Mouse (Mus musculus): ENCODE data around the gene Sdccag8. TPM values are rescaled to one million over a fixed set of nuclear protein-coding genes. Genes with fewer than 3 reads are reported as not detected.

Gene Sdccag8
- polyA plus RNA-seq, 1 experiment from 2014 or later = 8.6 TPM

GRCm38 (mm10) chr1:176816728-176817127 lies 2.3 kb downstream of the Sdccag8 start:
- 80% methylated on average over 4 of the region's 4 CpGs for WGBS

DNA sequence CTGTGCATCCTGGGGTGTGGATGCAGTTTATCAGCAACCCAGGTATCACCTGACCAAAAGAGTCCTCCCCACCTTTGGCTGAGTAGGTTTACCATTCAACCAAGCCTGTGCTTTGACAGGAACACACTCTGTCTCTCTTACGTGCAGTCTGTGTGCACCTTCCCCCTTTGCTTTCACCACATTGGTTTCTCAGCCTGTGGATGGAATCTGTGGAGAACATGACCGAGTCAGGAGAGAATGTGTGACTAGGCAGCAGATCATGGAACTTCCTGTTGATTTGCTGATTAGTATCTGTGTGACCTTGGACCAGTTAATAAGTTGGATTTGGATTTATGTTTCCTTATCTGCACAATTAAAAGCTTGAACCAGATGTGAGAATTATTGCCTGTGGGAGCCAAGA lies 3.7 kb downstream of the Sdccag8 start:
- 57% methylated on average over 2 of the region's 2 CpGs for WGBS
- Histone ChIP-seq H3K9me3 (replicated peaks) (no peaks in the 10 kb centered on the region), H3K9ac (no peak overlapping the region), H3K36me3 (no peaks in the 10 kb centered on the region), H3K27ac (peak overlapping the region; percentile 54; the same call in 1 of the 2 replicates), H3K4me3 (no peak overlapping the region), H3K4me2 (no peak overlapping the region), H3K4me1 (replicated peaks) (peaks cover 28% of the 10 kb centered on the region), H3K27me3 (no peaks in the 10 kb centered on the region)
- ATAC-seq (replicated peaks; ENCODE audit: insufficient number of reproducible peaks, insufficient read depth, low FRiP score, low read depth) = no peak

More at GRCm38 (mm10) chr1:176816728-176817127, 2.3 kb downstream of the Sdccag8 start:
- Histone ChIP-seq H3K9me3 (replicated peaks) (no peaks in the 10 kb centered on the region), H3K27ac (no peak overlapping the region), H3K9ac (no peak overlapping the region), H3K36me3 (no peaks in the 10 kb centered on the region), H3K4me3 (no peak overlapping the region), H3K4me2 (no peak overlapping the region), H3K4me1 (replicated peaks) (peaks cover 24% of the 10 kb centered on the region), H3K27me3 (no peaks in the 10 kb centered on the region)
- no peak for ATAC-seq (replicated peaks; ENCODE audit: insufficient number of reproducible peaks, insufficient read depth, low FRiP score, low read depth)

GRCm38 (mm10) chr1:176818763-176819162 lies 4.3 kb downstream of the Sdccag8 start:
- ATAC-seq (replicated peaks; ENCODE audit: insufficient number of reproducible peaks, insufficient read depth, low FRiP score, low read depth) = no peak
- no peak overlapping the region for H3K9ac ChIP-seq
- peaks cover 32% of the 10 kb centered on the region for H3K4me1 ChIP-seq (replicated peaks)
- peak overlapping the region; percentile 54 for H3K27ac ChIP-seq
- no peaks in the 10 kb centered on the region for H3K27me3 ChIP-seq
- no peaks in the 10 kb centered on the region for H3K36me3 ChIP-seq
- no peak overlapping the region for H3K4me3 ChIP-seq
- H3K4me2 ChIP-seq = no peak overlapping the region
- 28% methylated on average over 6 of the region's 6 CpGs for WGBS
- H3K9me3 ChIP-seq (replicated peaks) = no peaks in the 10 kb centered on the region

DNA sequence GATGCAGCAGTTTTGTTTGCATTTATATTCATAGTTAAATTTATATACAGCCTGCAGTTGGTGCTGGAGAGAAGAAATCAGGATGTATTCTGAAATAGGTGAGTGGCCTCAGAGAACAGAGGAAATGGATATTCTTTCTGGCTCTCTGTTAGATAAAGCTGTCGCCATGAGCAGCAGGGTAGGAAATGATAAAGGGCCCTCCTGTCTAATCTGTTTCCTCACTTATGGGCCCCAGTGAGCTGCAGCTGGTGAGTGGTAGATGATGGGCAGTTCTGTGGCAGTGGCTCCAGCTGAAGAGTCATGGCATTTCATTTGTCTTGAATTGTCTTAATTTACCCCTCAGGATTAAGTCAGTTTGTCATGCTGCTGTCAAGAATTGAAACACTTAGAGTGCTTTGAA lies 7.5 kb downstream of the Sdccag8 start:
- Histone ChIP-seq H3K4me2 (no peak overlapping the region), H3K36me3 (no peaks in the 10 kb centered on the region), H3K27ac (peak overlapping the region; percentile 15; the same call in 1 of the 2 replicates), H3K27me3 (no peaks in the 10 kb centered on the region), H3K4me1 (replicated peaks) (peaks cover 38% of the 10 kb centered on the region), H3K9me3 (replicated peaks) (no peaks in the 10 kb centered on the region), H3K9ac (no peak overlapping the region), H3K4me3 (no peak overlapping the region)
- ATAC-seq (replicated peaks; ENCODE audit: insufficient number of reproducible peaks, insufficient read depth, low FRiP score, low read depth) = peak; percentile 65; the same call in 1 of the 2 replicates
- 7% methylated on average over 1 of the region's 1 CpGs for WGBS

DNA sequence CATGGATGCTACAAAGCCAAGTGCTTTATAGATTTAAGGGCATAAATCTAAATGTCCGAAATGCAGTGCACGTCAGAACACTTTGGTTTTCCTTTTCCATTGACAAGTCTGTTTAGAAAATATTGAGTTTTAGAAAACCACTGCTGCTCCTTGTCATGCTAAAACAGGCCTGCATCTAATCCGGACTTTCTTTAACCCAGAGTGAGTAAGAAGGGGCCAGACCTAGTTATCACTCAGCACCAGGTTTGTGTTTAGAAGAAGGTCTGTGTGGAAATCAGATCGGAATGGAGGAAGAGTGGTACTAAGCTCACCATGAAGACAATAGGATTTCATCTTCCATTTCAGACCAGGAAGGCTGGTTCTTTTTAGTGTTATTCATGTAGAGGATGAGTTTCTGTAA lies 8.5 kb downstream of the Sdccag8 start:
- Histone ChIP-seq H3K27ac (no peak overlapping the region), H3K4me1 (replicated peaks) (peaks cover 36% of the 10 kb centered on the region)
- WGBS = 67% methylated on average over 4 of the region's 4 CpGs

GRCm38 (mm10) chr1:176823889-176824288 lies 9.4 kb downstream of the Sdccag8 start:
- ATAC-seq (replicated peaks; ENCODE audit: insufficient number of reproducible peaks, insufficient read depth, low FRiP score, low read depth) = no peak
- H3K27me3 ChIP-seq = no peaks in the 10 kb centered on the region
- peak overlapping the region; percentile 42 for H3K4me2 ChIP-seq
- peaks cover 34% of the 10 kb centered on the region for H3K4me1 ChIP-seq (replicated peaks)
- no peak overlapping the region for H3K9ac ChIP-seq
- peak overlapping the region; percentile 49 for H3K27ac ChIP-seq
- H3K9me3 ChIP-seq (replicated peaks) = no peaks in the 10 kb centered on the region
- WGBS = 34% methylated on average over 8 of the region's 8 CpGs
- H3K36me3 ChIP-seq = no peaks in the 10 kb centered on the region
- 0 out of 2 replicates have a peak overlapping the region, but pooled peaks have one; percentile 2 for H3K4me3 ChIP-seq

More for the DNA sequence above, 8.5 kb downstream of the Sdccag8 start:
- H3K9me3 ChIP-seq (replicated peaks) = no peaks in the 10 kb centered on the region
- H3K4me3 ChIP-seq = no peak overlapping the region
- no peaks in the 10 kb centered on the region for H3K36me3 ChIP-seq
- no peak overlapping the region for H3K4me2 ChIP-seq
- H3K9ac ChIP-seq = no peak overlapping the region
- no peak for ATAC-seq (replicated peaks; ENCODE audit: insufficient number of reproducible peaks, insufficient read depth, low FRiP score, low read depth)
- H3K27me3 ChIP-seq = no peaks in the 10 kb centered on the region

DNA sequence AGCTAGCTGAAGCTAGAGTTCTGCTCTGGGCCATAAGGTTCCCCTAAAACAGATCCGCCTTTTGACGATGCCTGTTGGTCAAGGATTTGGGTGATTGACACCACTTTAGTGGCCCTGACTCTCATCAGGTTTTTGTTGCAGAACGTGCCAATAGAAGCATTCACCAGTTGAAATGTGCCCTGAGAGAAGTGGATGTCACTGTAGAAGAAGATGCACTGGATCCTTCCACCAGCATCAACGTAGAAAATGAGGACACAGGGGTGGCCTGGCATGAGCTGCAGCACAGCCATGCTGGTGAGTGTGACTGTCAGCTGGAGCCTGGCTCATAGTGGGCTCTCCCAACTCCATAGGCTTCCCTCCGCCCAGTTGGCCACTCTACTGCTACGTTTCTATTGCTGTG lies 10.2 kb downstream of the Sdccag8 start:
- WGBS = 75% methylated on average over 6 of the region's 6 CpGs

GRCm38 (mm10) chr1:176825084-176825483 lies 10.6 kb downstream of the Sdccag8 start:
- peaks cover 34% of the 10 kb centered on the region for H3K4me1 ChIP-seq (replicated peaks)
- WGBS = 91% methylated on average over 4 of the region's 4 CpGs

More for the DNA sequence above, 10.2 kb downstream of the Sdccag8 start:
- no peak overlapping the region for H3K4me2 ChIP-seq
- no peak overlapping the region for H3K9ac ChIP-seq
- no peak overlapping the region for H3K4me3 ChIP-seq
- ATAC-seq (replicated peaks; ENCODE audit: insufficient number of reproducible peaks, insufficient read depth, low FRiP score, low read depth) = no peak
- peak overlapping the region; percentile 49; the same call in 1 of the 2 replicates for H3K27ac ChIP-seq
- no peaks in the 10 kb centered on the region for H3K9me3 ChIP-seq (replicated peaks)
- H3K36me3 ChIP-seq = no peaks in the 10 kb centered on the region
- H3K27me3 ChIP-seq = no peaks in the 10 kb centered on the region
- H3K4me1 ChIP-seq (replicated peaks) = peaks cover 34% of the 10 kb centered on the region

GRCm38 (mm10) chr1:176826186-176826585 lies 11.7 kb downstream of the Sdccag8 start:
- ATAC-seq (replicated peaks; ENCODE audit: insufficient number of reproducible peaks, insufficient read depth, low FRiP score, low read depth) = no peak
- 73% methylated on average over 11 of the region's 11 CpGs for WGBS

More at GRCm38 (mm10) chr1:176825084-176825483, 10.6 kb downstream of the Sdccag8 start:
- Histone ChIP-seq H3K27me3 (no peaks in the 10 kb centered on the region), H3K27ac (no peak overlapping the region), H3K9me3 (replicated peaks) (no peaks in the 10 kb centered on the region), H3K4me3 (no peak overlapping the region), H3K9ac (no peak overlapping the region), H3K4me2 (no peak overlapping the region), H3K36me3 (no peaks in the 10 kb centered on the region)
- ATAC-seq (replicated peaks; ENCODE audit: insufficient number of reproducible peaks, insufficient read depth, low FRiP score, low read depth) = no peak

GRCm38 (mm10) chr1:176826931-176827330 lies 12.5 kb downstream of the Sdccag8 start:
- Histone ChIP-seq H3K4me3 (no peak overlapping the region), H3K4me2 (no peak overlapping the region), H3K36me3 (no peaks in the 10 kb centered on the region), H3K9me3 (replicated peaks) (no peaks in the 10 kb centered on the region), H3K9ac (no peak overlapping the region), H3K27me3 (no peaks in the 10 kb centered on the region), H3K27ac (no peak overlapping the region), H3K4me1 (replicated peaks) (peaks cover 24% of the 10 kb centered on the region)
- no peak for ATAC-seq (replicated peaks; ENCODE audit: insufficient number of reproducible peaks, insufficient read depth, low FRiP score, low read depth)
- 83% methylated on average over 4 of the region's 4 CpGs for WGBS

More at GRCm38 (mm10) chr1:176826186-176826585, 11.7 kb downstream of the Sdccag8 start:
- Histone ChIP-seq H3K27ac (no peak overlapping the region), H3K4me1 (replicated peaks) (peaks cover 32% of the 10 kb centered on the region), H3K9me3 (replicated peaks) (no peaks in the 10 kb centered on the region), H3K9ac (no peak overlapping the region), H3K36me3 (no peaks in the 10 kb centered on the region), H3K4me2 (no peak overlapping the region), H3K4me3 (no peak overlapping the region), H3K27me3 (no peaks in the 10 kb centered on the region)

DNA sequence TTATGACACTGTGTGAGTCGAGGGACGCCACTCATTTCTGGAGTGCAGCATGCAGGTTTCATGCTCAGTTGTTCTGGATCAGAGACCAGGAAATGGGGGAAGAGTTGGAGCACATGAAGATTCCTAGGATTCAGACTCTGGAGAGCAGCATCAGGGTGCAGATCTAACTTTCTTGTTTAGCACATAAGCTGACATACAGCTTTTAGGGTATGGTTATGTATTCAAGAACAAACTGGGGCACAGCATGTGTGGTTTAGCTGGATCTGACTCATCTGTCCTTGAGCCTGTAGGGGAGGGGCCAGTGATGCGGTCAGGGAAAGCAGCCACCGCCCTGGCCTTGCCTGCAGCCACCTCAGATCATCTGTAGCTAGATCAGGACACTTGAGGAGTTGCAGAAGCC lies 12.9 kb downstream of the Sdccag8 start:
- Histone ChIP-seq H3K9ac (no peak overlapping the region), H3K4me2 (no peak overlapping the region), H3K4me1 (replicated peaks) (peaks cover 21% of the 10 kb centered on the region), H3K9me3 (replicated peaks) (no peaks in the 10 kb centered on the region), H3K4me3 (no peak overlapping the region), H3K27ac (no peak overlapping the region), H3K36me3 (no peaks in the 10 kb centered on the region), H3K27me3 (no peaks in the 10 kb centered on the region)
- 58% methylated on average over 4 of the region's 4 CpGs for WGBS
- no peak for ATAC-seq (replicated peaks; ENCODE audit: insufficient number of reproducible peaks, insufficient read depth, low FRiP score, low read depth)

GRCm38 (mm10) chr1:176827945-176828485 lies 13.6 kb downstream of the Sdccag8 start:
- H3K27ac ChIP-seq = no peak overlapping the region
- H3K4me2 ChIP-seq = no peak overlapping the region
- H3K9ac ChIP-seq = no peak overlapping the region
- H3K4me1 ChIP-seq (replicated peaks) = peaks cover 19% of the 10 kb centered on the region
- no peaks in the 10 kb centered on the region for H3K27me3 ChIP-seq
- 67% methylated on average over 5 of the region's 5 CpGs for WGBS
- no peaks in the 10 kb centered on the region for H3K36me3 ChIP-seq
- no peaks in the 10 kb centered on the region for H3K9me3 ChIP-seq (replicated peaks)
- H3K4me3 ChIP-seq = no peak overlapping the region
- ATAC-seq (replicated peaks; ENCODE audit: insufficient number of reproducible peaks, insufficient read depth, low FRiP score, low read depth) = no peak

Data from heart, embryonic 15.5 days (tissue).